Mouse (Mus musculus): ENCODE results near the gene Tmem63b.

The Tmem63b gene

DNA sequence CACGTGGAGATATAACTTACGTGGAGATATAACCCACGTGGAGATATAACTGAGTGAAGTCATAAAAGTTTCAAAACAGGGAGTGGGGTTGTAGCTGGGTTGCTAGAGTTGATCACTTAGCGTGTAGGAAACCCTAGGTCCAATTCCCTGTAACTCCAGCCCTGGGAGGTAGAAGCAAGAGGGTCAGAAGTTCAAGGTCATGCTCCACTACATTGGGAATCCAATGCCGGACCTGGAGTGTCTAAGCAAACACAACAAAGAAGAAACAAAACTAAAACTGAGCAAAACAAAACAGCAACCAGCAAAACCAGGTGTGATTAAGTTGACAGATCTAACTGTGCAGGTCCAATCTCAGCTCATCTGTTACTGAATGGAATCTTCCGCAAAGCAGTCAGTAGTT lies 69.0 kb downstream of the Tmem63b start:
- no peak for DNase-seq

DNA sequence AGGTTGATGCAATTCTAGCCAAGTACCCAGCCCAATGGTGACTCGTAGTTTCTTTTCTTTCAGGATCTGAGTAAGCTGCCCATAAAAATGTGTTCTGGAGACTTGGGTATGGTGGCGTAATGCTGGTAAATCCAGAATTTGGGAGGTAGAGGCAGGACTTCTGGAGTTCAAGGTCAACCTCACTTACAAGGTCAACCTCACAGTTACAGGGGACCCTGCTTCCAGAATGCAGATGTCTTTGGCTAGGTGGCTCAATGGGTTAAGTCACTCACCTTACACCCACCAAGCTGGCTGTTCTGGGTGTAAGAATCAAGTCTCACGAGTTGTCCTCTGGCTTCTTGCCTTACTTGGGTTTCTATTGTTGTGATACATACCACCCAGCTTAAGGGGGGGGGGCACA lies 70.0 kb downstream of the Tmem63b start:
- no peak for DNase-seq

DNA sequence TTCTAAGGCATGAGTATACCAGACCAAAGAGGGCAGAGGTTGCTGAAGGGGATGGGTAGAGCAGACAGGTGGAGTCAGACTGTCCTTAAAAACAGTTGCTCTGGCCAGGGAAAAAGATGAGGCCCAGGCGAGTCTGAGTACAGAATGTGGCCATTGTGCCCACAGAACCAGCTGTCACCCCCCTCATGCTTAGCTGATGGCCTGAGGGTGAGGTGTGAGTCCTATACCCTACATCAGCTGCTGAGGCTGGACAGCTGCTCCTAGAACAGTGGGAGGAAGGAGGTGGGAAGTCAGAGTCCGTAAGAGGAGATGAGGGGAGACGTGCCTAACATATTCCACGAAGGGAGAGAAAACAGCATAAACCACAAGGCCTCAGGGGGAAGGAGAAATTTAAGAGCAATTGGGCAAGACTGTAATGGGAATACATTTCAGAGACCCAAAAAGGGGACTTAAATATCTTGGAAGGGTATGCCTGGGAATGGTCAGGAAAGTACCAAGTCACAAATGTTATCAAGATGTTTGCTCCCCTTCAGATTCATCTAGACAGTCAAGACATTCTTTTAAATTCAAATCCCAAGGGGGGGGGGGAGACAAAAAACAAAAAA lies 70.6 kb downstream of the Tmem63b start:
- DNase-seq: no peak

DNA sequence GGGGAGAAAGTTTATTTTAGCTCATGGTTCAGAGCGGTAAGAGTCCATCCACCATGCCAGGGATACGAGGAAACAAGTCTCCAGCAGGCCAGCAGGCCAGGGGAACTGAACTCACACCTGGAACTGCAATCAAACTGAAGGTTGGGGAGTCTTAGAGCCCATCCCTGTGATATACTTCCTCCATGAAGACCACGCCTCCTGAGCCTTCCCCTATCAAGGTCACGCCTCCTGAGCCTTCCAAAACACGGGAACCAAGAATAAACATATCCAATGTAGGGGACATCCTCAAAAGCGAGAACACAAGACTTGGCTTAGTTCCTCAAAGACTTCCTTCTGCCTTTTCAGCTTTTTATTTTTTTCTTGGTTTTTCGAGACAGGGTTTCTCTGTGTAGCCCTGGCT lies 73.8 kb downstream of the Tmem63b start:
- DNase-seq: no peak

DNA sequence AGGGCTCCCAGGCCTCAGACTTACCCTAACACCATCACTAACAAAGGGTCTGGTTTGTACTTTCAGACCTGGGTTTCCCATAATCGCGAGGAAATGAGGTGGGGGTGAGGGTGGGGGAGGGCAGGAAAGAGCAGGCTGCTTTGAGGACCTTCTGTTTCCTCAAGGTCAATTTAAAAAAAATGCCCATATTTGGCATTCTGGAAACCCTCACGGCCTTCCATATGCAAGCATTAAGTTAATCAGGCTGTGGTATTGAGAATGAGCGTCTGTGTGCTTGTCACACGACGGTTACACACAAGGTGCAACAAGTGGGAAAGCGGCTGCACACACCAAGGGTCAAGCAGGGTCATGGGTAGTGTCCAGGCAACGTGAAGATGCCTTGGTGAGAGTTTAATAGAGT lies 74.7 kb downstream of the Tmem63b start:
- no peak for DNase-seq

Measured in cerebellum, adult 8-10 months (tissue).